9 mouse cellular contexts compared by ENCODE assay signal in genomic region chr17:83955978-83956377, GRCm38 (mm10).
DNase-seq lines count a peak whose midpoint lies in the region; ATAC-seq and TF ChIP-seq lines count a peak whose summit lies in the region.
"Had no signal": no experiment of that assay in that cellular context is flagged by ENCODE, and none has a peak within 500 bp of the region (broad histone marks: within the 10 kb centered on the region; RNA-seq: fewer than 3 reads in every experiment).

No protein-coding gene starts in this region.

- peak overlapping the region; percentile 91 for H3K27ac ChIP-seq in layer of hippocampus, adult 2 months
- H3K27ac ChIP-seq in embryonic facial prominence, embryonic 15.5 days (replicated peaks) = peak overlapping the region; percentile 91
- H3K27ac ChIP-seq in limb, embryonic 11.5 days (replicated peaks; ENCODE audit: low read depth, low read length) = peak overlapping the region; percentile 93
- peak overlapping the region; percentile 72 for H3K27ac ChIP-seq in small intestine, adult 2 months (ENCODE audit: insufficient read depth, low read depth, low read length)

- H3K4me3 ChIP-seq in layer of hippocampus, adult 2 months = no peak overlapping the region
- no peak overlapping the region for H3K4me3 ChIP-seq in embryonic facial prominence, embryonic 15.5 days (replicated peaks)
- H3K4me3 ChIP-seq in limb, embryonic 11.5 days (ENCODE audit: low read depth, low read length) = no peak overlapping the region
- H3K4me3 ChIP-seq in small intestine, adult 2 months (ENCODE audit: low read depth, low read length) = no peak overlapping the region

- H3K27me3 ChIP-seq in embryonic facial prominence, embryonic 15.5 days = no peaks in the 10 kb centered on the region
- no peaks in the 10 kb centered on the region for H3K27me3 ChIP-seq in limb, embryonic 11.5 days (ENCODE audit: control insufficient read depth, insufficient read depth, low read length)
- H3K27me3 ChIP-seq in small intestine, adult 2 months (ENCODE audit: control insufficient read depth, insufficient read depth, low read length) = no peaks in the 10 kb centered on the region

- H3K4me2 ChIP-seq in embryonic facial prominence, embryonic 15.5 days (replicated peaks) = no peak overlapping the region
- H3K4me2 ChIP-seq in limb, embryonic 11.5 days (ENCODE audit: low read depth, severe bottlenecking) = no peak overlapping the region

- DNase-seq in layer of hippocampus, adult 2 months (ENCODE audit: low spot score in 2 of 2) = no peak
- no peak for DNase-seq in layer of hippocampus, postnatal 14 days (ENCODE audit: low spot score in 2 of 2)
- DNase-seq in limb, embryonic 11.5 days (ENCODE audit: low spot score) = peak; percentile 50
- DNase-seq in spleen, postnatal 36 days (ENCODE audit: low spot score in 2 of 2) = no peak
- DNase-seq in layer of hippocampus, adult 18-20 months (ENCODE audit: low spot score in 2 of 2) = no peak
- DNase-seq in spleen, adult 18-20 months = no peak
- DNase-seq: gastrocnemius, postnatal 10 days had no signal

- TF ChIP-seq CTCF in layer of hippocampus, adult 2 months (conservative IDR thresholded peaks at IDR 0.05) = no peak
- TF ChIP-seq CTCF in small intestine, adult 2 months (IDR thresholded peaks at IDR 0.05; ENCODE audit: extremely low read depth, insufficient read length, insufficient replicate concordance, low read depth, low read length) = no peak

- no peaks in the 10 kb centered on the region for H3K9me3 ChIP-seq in embryonic facial prominence, embryonic 15.5 days (replicated peaks)
- H3K9me3 ChIP-seq in limb, embryonic 11.5 days (ENCODE audit: control insufficient read depth, low read length) = no peaks in the 10 kb centered on the region

- no peak for TF ChIP-seq POLR2A in small intestine, adult 2 months (IDR thresholded peaks at IDR 0.05; ENCODE audit: low read depth, low read length)

- H3K36me3 ChIP-seq in embryonic facial prominence, embryonic 15.5 days = no peaks in the 10 kb centered on the region
- H3K36me3 ChIP-seq in limb, embryonic 11.5 days (ENCODE audit: control insufficient read depth, insufficient read depth, low read length) = no peaks in the 10 kb centered on the region
- no peaks in the 10 kb centered on the region for H3K36me3 ChIP-seq in small intestine, adult 2 months (ENCODE audit: control insufficient read depth, insufficient read depth, low read length)

- H3K9ac ChIP-seq in embryonic facial prominence, embryonic 15.5 days = no peak overlapping the region
- no peak overlapping the region for H3K9ac ChIP-seq in limb, embryonic 11.5 days (ENCODE audit: low read length)

- peak; percentile 30 for ATAC-seq in embryonic facial prominence, embryonic 15.5 days (ENCODE audit: insufficient number of reproducible peaks, low FRiP score, low TSS enrichment, low read depth)
- ATAC-seq in limb, embryonic 11.5 days (ENCODE audit: insufficient number of reproducible peaks, low FRiP score, low TSS enrichment, low read depth) = 0 out of 2 replicates have a peak, but pooled peaks have one; percentile 10

- peaks cover 70% of the 10 kb centered on the region for H3K4me1 ChIP-seq in embryonic facial prominence, embryonic 15.5 days
- H3K4me1 ChIP-seq in limb, embryonic 11.5 days (ENCODE audit: control insufficient read depth, insufficient read depth, low read length) = peaks cover 62% of the 10 kb centered on the region
- peaks cover 57% of the 10 kb centered on the region for H3K4me1 ChIP-seq in small intestine, adult 2 months (ENCODE audit: control insufficient read depth, insufficient read depth, insufficient read length, low read length)

- WGBS in embryonic facial prominence, embryonic 15.5 days = 48% methylated on average over 5 of the region's 5 CpGs
- WGBS in limb, embryonic 11.5 days = 24% methylated on average over 5 of the region's 5 CpGs
- WGBS in small intestine, adult 2 months = 26% methylated on average over 5 of the region's 5 CpGs
